Mouse (Mus musculus): ENCODE results near the gene Krtap1-4. TPM values are rescaled to one million over a fixed set of nuclear protein-coding genes. Genes with fewer than 3 reads are reported as not detected.

The Krtap1-4 gene
- polyA plus RNA-seq, 1 experiment from 2014 or later, result not detected

GRCm38 (mm10) chr11:99539721-99540120 lies 43.7 kb downstream of the Krtap1-4 start:
- Histone ChIP-seq H3K9me3 (no peaks in the 10 kb centered on the region), H3K36me3 (no peaks in the 10 kb centered on the region), H3K4me3 (no peak overlapping the region), H3K9ac (no peak overlapping the region), H3K27ac (replicated peaks) (no peak overlapping the region), H3K4me2 (no peak overlapping the region), H3K4me1 (replicated peaks) (no peaks in the 10 kb centered on the region), H3K27me3 (no peaks in the 10 kb centered on the region; the same call in 1 of the 2 replicates)
- ATAC-seq (ENCODE audit: low read depth), result no peak
- WGBS, result 63% methylated on average over 9 of the region's 9 CpGs

Other genes starting within 250 kb of the Krtap1-4 start
- 0.11 and 0.25 TPM in 2 replicates for gene Krt26, start 245.7 kb downstream of the Krtap1-4 start, polyA plus RNA-seq (2015; fragmentation: Nextera tagmentation; extraction: Ambion mirVana)
- gene Krt27, start 232.6 kb downstream of the Krtap1-4 start, polyA plus RNA-seq (2015; fragmentation: Nextera tagmentation; extraction: Ambion mirVana), result 0.25 and 0.32 TPM in 2 replicates
- 0.89 TPM in 1 of 2 replicates, not detected in the other for gene Krt28, start 208.8 kb downstream of the Krtap1-4 start, polyA plus RNA-seq (2015; fragmentation: Nextera tagmentation; extraction: Ambion mirVana)
- gene Krt10, start 194.3 kb downstream of the Krtap1-4 start, polyA plus RNA-seq (2015; fragmentation: Nextera tagmentation; extraction: Ambion mirVana), result 33.6 and 35.6 TPM in 2 replicates
- 0.13 TPM in 1 of 2 replicates, not detected in the other for gene Krt12, start 161.4 kb downstream of the Krtap1-4 start, polyA plus RNA-seq (2015; fragmentation: Nextera tagmentation; extraction: Ambion mirVana)
- gene Krt20, start 145.5 kb downstream of the Krtap1-4 start, polyA plus RNA-seq (2015; fragmentation: Nextera tagmentation; extraction: Ambion mirVana), result 0.42 TPM in 1 of 2 replicates, not detected in the other
- 0.19 TPM in 1 of 2 replicates, not detected in the other for gene Krt23, start 90.5 kb downstream of the Krtap1-4 start, polyA plus RNA-seq (2015; fragmentation: Nextera tagmentation; extraction: Ambion mirVana)
- gene Krt39, start 62.3 kb downstream of the Krtap1-4 start, polyA plus RNA-seq (2015; fragmentation: Nextera tagmentation; extraction: Ambion mirVana), result not detected in 2 replicates
- not detected in 2 replicates for gene Krt40, start 40.5 kb downstream of the Krtap1-4 start, polyA plus RNA-seq (2015; fragmentation: Nextera tagmentation; extraction: Ambion mirVana)
- gene Krtap3-3, start 32.8 kb downstream of the Krtap1-4 start, polyA plus RNA-seq (2015; fragmentation: Nextera tagmentation; extraction: Ambion mirVana), result not detected in 2 replicates
- gene Krtap3-2, start 26.8 kb downstream of the Krtap1-4 start, polyA plus RNA-seq (2015; fragmentation: Nextera tagmentation; extraction: Ambion mirVana), result not detected in 2 replicates
- gene Gm11939, start 24.2 kb downstream of the Krtap1-4 start, polyA plus RNA-seq (2015; fragmentation: Nextera tagmentation; extraction: Ambion mirVana), result not detected in 2 replicates
- not detected in 2 replicates for gene Krtap3-1, start 17.0 kb downstream of the Krtap1-4 start, polyA plus RNA-seq (2015; fragmentation: Nextera tagmentation; extraction: Ambion mirVana)
- not detected in 2 replicates for gene Krtap1-5, start 2.6 kb downstream of the Krtap1-4 start, polyA plus RNA-seq (2015; fragmentation: Nextera tagmentation; extraction: Ambion mirVana)
- not detected in 2 replicates for gene Krtap1-3, start 7.7 kb upstream of the Krtap1-4 start, polyA plus RNA-seq (2015; fragmentation: Nextera tagmentation; extraction: Ambion mirVana)
- not detected in 2 replicates for gene Krtap9-3, start 14.5 kb upstream of the Krtap1-4 start, polyA plus RNA-seq (2015; fragmentation: Nextera tagmentation; extraction: Ambion mirVana)
- not detected in 2 replicates for gene Gm11938, start 19.7 kb upstream of the Krtap1-4 start, polyA plus RNA-seq (2015; fragmentation: Nextera tagmentation; extraction: Ambion mirVana)
- not detected in 2 replicates for gene Gm11937, start 26.5 kb upstream of the Krtap1-4 start, polyA plus RNA-seq (2015; fragmentation: Nextera tagmentation; extraction: Ambion mirVana)
- gene Krtap2-4, start 31.2 kb upstream of the Krtap1-4 start, polyA plus RNA-seq (2015; fragmentation: Nextera tagmentation; extraction: Ambion mirVana), result not detected in 2 replicates
- gene Gm11562, start 36.8 kb upstream of the Krtap1-4 start, polyA plus RNA-seq (2015; fragmentation: Nextera tagmentation; extraction: Ambion mirVana), result not detected in 2 replicates
- gene Krtap4-1, start 44.6 kb upstream of the Krtap1-4 start, polyA plus RNA-seq (2015; fragmentation: Nextera tagmentation; extraction: Ambion mirVana), result not detected in 2 replicates
- not detected in 2 replicates for gene Krtap4-2, start 51.4 kb upstream of the Krtap1-4 start, polyA plus RNA-seq (2015; fragmentation: Nextera tagmentation; extraction: Ambion mirVana)
- not detected in 2 replicates for gene Krtap4-7, start 60.4 kb upstream of the Krtap1-4 start, polyA plus RNA-seq (2015; fragmentation: Nextera tagmentation; extraction: Ambion mirVana)
- gene Gm11555, start 66.6 kb upstream of the Krtap1-4 start, polyA plus RNA-seq (2015; fragmentation: Nextera tagmentation; extraction: Ambion mirVana), result not detected in 2 replicates
- gene Gm11563, start 75.3 kb upstream of the Krtap1-4 start, polyA plus RNA-seq (2015; fragmentation: Nextera tagmentation; extraction: Ambion mirVana), result not detected in 2 replicates
- gene Krtap4-6, start 82.3 kb upstream of the Krtap1-4 start, polyA plus RNA-seq (2015; fragmentation: Nextera tagmentation; extraction: Ambion mirVana), result not detected in 2 replicates
- gene Gm14190, start 107.1 kb upstream of the Krtap1-4 start, polyA plus RNA-seq (2015; fragmentation: Nextera tagmentation; extraction: Ambion mirVana), result not detected in 2 replicates
- not detected in 2 replicates for gene Gm14180, start 150.6 kb upstream of the Krtap1-4 start, polyA plus RNA-seq (2015; fragmentation: Nextera tagmentation; extraction: Ambion mirVana)
- not detected in 2 replicates for gene Gm11595, start 189.3 kb upstream of the Krtap1-4 start, polyA plus RNA-seq (2015; fragmentation: Nextera tagmentation; extraction: Ambion mirVana)
- gene Krtap4-8, start 197.1 kb upstream of the Krtap1-4 start, polyA plus RNA-seq (2015; fragmentation: Nextera tagmentation; extraction: Ambion mirVana), result not detected in 2 replicates
- not detected in 2 replicates for gene Krtap4-9, start 201.5 kb upstream of the Krtap1-4 start, polyA plus RNA-seq (2015; fragmentation: Nextera tagmentation; extraction: Ambion mirVana)
- not detected in 2 replicates for gene Gm11596, start 209.8 kb upstream of the Krtap1-4 start, polyA plus RNA-seq (2015; fragmentation: Nextera tagmentation; extraction: Ambion mirVana)
- gene Gm11569, start 215.3 kb upstream of the Krtap1-4 start, polyA plus RNA-seq (2015; fragmentation: Nextera tagmentation; extraction: Ambion mirVana), result not detected in 2 replicates
- gene Gm11554, start 220.8 kb upstream of the Krtap1-4 start, polyA plus RNA-seq (2015; fragmentation: Nextera tagmentation; extraction: Ambion mirVana), result not detected in 2 replicates
- not detected in 2 replicates for gene Krtap4-13, start 226.2 kb upstream of the Krtap1-4 start, polyA plus RNA-seq (2015; fragmentation: Nextera tagmentation; extraction: Ambion mirVana)
- not detected in 2 replicates for gene Gm11564, start 232.0 kb upstream of the Krtap1-4 start, polyA plus RNA-seq (2015; fragmentation: Nextera tagmentation; extraction: Ambion mirVana)

Data from neural tube, embryonic 13.5 days (tissue).